Mouse (Mus musculus) midbrain, embryonic 11.5 days (tissue): ENCODE results near the gene Pknox2. TPM values are rescaled to one million over a fixed set of nuclear protein-coding genes. Genes with fewer than 3 reads are reported as not detected.

ENCODE experiments used
- ATAC-seq: fragments of 200-750 bp; cut with Nextera tagmentation; 2 replicates; pipeline ENCODE4 v1.8.0; 2017; ENCODE audit warnings: moderate TSS enrichment, moderate library complexity; ENCODE audit not compliant: low FRiP score
- DNase-seq: peaks from one replicate; pipeline ENCODE4 v3.0.0; 2015; ENCODE audit warnings: low spot score; ENCODE audit errors: missing footprints
- H3K27ac ChIP-seq: fragments of 300-500 bp; sonication (generic); 2 replicates; pipeline ENCODE4 v1.5.1; 2014; ENCODE audit warnings: low read depth, low read length
- H3K27me3 ChIP-seq: fragments of 300-500 bp; sonication (generic); 2 replicates; pipeline ENCODE4 v1.6.1; 2014; ENCODE audit warnings: mild to moderate bottlenecking, low read length, moderate library complexity, mixed read lengths; ENCODE audit not compliant: control insufficient read depth, insufficient read depth
- H3K36me3 ChIP-seq: fragments of 300-500 bp; sonication (generic); 2 replicates; pipeline ENCODE4 v1.6.1; 2014; ENCODE audit warnings: mild to moderate bottlenecking, low read length, moderate library complexity, mixed read lengths; ENCODE audit not compliant: control insufficient read depth, insufficient read depth
- H3K4me1 ChIP-seq: fragments of 300-500 bp; sonication (generic); 2 replicates; pipeline ENCODE4 v1.6.1; 2014; ENCODE audit warnings: low read length; ENCODE audit not compliant: control insufficient read depth, insufficient read depth
- H3K4me2 ChIP-seq: fragments of 300-500 bp; sonication (generic); 2 replicates; pipeline ENCODE4 v1.6.1; 2014; ENCODE audit warnings: mild to moderate bottlenecking, moderate library complexity
- H3K4me3 ChIP-seq: fragments of 300-500 bp; sonication (generic); 2 replicates; pipeline ENCODE4 v1.5.1; 2014; ENCODE audit warnings: low read depth, low read length
- H3K9ac ChIP-seq: fragments of 300-500 bp; sonication (generic); 2 replicates; pipeline ENCODE4 v1.6.1; 2014; ENCODE audit warnings: low read length
- H3K9me3 ChIP-seq: fragments of 300-500 bp; sonication (generic); 2 replicates; pipeline ENCODE4 v1.6.1; 2016; ENCODE audit warnings: low read length; ENCODE audit not compliant: control insufficient read depth
- WGBS: fragments of 180-500 bp; shearing (Covaris S2); extraction: QIAGEN DNeasy Blood & Tissue Kit; methylation state at CpG from one replicate; pipeline ENCODE4 v1.1.7; 2014; 5-methylcytosine and 5-hydroxymethylcytosine counted together
- polyA plus RNA-seq: library from polyadenylated mRNA; unstranded; fragments of >200 nt; fragmentation: Nextera tagmentation; extraction: Ambion mirVana; gene quantifications from 2 replicates; pipeline ENCODE4 v1.2.1, GENCODE M21; 2014

The Pknox2 gene
- polyA plus RNA-seq, 1 experiment from 2014 or later: 20.2 TPM

GRCm38 (mm10) chr9:36876313-36876712 lies 270.9 kb downstream of the Pknox2 start:
- no peak overlapping the region for H3K4me3 ChIP-seq
- 90% methylated on average over 5 of the region's 5 CpGs for WGBS

GRCm38 (mm10) chr9:36873796-36874195 lies 273.4 kb downstream of the Pknox2 start:
- ATAC-seq (no peak), DNase-seq (no peak)
- Histone ChIP-seq H3K4me2 (no peak overlapping the region), H3K27ac (no peak overlapping the region), H3K9me3 (no peaks in the 10 kb centered on the region), H3K27me3 (no peaks in the 10 kb centered on the region), H3K36me3 (peaks cover 21% of the 10 kb centered on the region), H3K4me1 (no peaks in the 10 kb centered on the region), H3K9ac (no peak overlapping the region), H3K4me3 (no peak overlapping the region)
- 89% methylated on average over 2 of the region's 2 CpGs for WGBS

More at GRCm38 (mm10) chr9:36876313-36876712, 270.9 kb downstream of the Pknox2 start:
- DNase-seq (no peak), ATAC-seq (no peak)
- peaks cover 24% of the 10 kb centered on the region; the same call in 1 of the 2 replicates for H3K36me3 ChIP-seq
- no peaks in the 10 kb centered on the region for H3K9me3 ChIP-seq
- H3K27me3 ChIP-seq: no peaks in the 10 kb centered on the region
- no peak overlapping the region for H3K4me2 ChIP-seq
- H3K9ac ChIP-seq: no peak overlapping the region
- H3K4me1 ChIP-seq: peaks cover 1% of the 10 kb centered on the region; the same call in 1 of the 2 replicates
- H3K27ac ChIP-seq: no peak overlapping the region

- DNase-seq (no peak), ATAC-seq (no peak)
- H3K4me3 ChIP-seq: no peak overlapping the region
- no peaks in the 10 kb centered on the region for H3K4me1 ChIP-seq
- H3K9me3 ChIP-seq: no peaks in the 10 kb centered on the region
- 60% methylated on average over 1 of the region's 1 CpGs for WGBS
- no peaks in the 10 kb centered on the region for H3K27me3 ChIP-seq
- H3K27ac ChIP-seq: no peak overlapping the region
- peaks cover 25% of the 10 kb centered on the region for H3K36me3 ChIP-seq
- no peak overlapping the region for H3K9ac ChIP-seq
- H3K4me2 ChIP-seq: no peak overlapping the region
Observed at GRCm38 (mm10) chr9:36870263-36870662, 276.9 kb downstream of the Pknox2 start.

- H3K9ac ChIP-seq: no peak overlapping the region
- DNase-seq (no peak), ATAC-seq (no peak)
- no peak overlapping the region for H3K27ac ChIP-seq
- WGBS: 88% methylated on average over 6 of the region's 6 CpGs
- no peaks in the 10 kb centered on the region for H3K27me3 ChIP-seq
- no peaks in the 10 kb centered on the region for H3K4me1 ChIP-seq
- no peak overlapping the region for H3K4me2 ChIP-seq
- H3K4me3 ChIP-seq: no peak overlapping the region
- H3K9me3 ChIP-seq: no peaks in the 10 kb centered on the region
- H3K36me3 ChIP-seq: peaks cover 22% of the 10 kb centered on the region
Observed at GRCm38 (mm10) chr9:36868662-36869061, 278.5 kb downstream of the Pknox2 start.

GRCm38 (mm10) chr9:36864862-36865813 lies 282.1 kb downstream of the Pknox2 start:
- ATAC-seq (no peak), DNase-seq (no peak)
- Histone ChIP-seq H3K4me2 (no peak overlapping the region), H3K4me3 (no peak overlapping the region), H3K36me3 (peaks cover 21% of the 10 kb centered on the region), H3K4me1 (no peaks in the 10 kb centered on the region), H3K27ac (no peak overlapping the region), H3K9me3 (no peaks in the 10 kb centered on the region), H3K9ac (no peak overlapping the region), H3K27me3 (no peaks in the 10 kb centered on the region)
- 49% methylated on average over 4 of the region's 4 CpGs for WGBS

- Histone ChIP-seq H3K27me3 (no peaks in the 10 kb centered on the region), H3K36me3 (peaks cover 18% of the 10 kb centered on the region), H3K27ac (no peak overlapping the region), H3K4me2 (no peak overlapping the region), H3K4me3 (no peak overlapping the region), H3K9ac (no peak overlapping the region), H3K9me3 (no peaks in the 10 kb centered on the region), H3K4me1 (no peaks in the 10 kb centered on the region)
- DNase-seq (no peak), ATAC-seq (no peak)
- WGBS: 76% methylated on average over 3 of the region's 3 CpGs
Observed at GRCm38 (mm10) chr9:36863694-36864093, 283.5 kb downstream of the Pknox2 start.

GRCm38 (mm10) chr9:36862576-36862975 lies 284.6 kb downstream of the Pknox2 start:
- DNase-seq (no peak), ATAC-seq (no peak)
- H3K36me3 ChIP-seq: peaks cover 12% of the 10 kb centered on the region
- 86% methylated on average over 2 of the region's 2 CpGs for WGBS
- no peak overlapping the region for H3K4me2 ChIP-seq
- H3K4me3 ChIP-seq: no peak overlapping the region
- no peak overlapping the region for H3K27ac ChIP-seq
- peaks cover 4% of the 10 kb centered on the region; the same call in 1 of the 2 replicates for H3K4me1 ChIP-seq
- no peaks in the 10 kb centered on the region for H3K9me3 ChIP-seq
- H3K9ac ChIP-seq: no peak overlapping the region
- H3K27me3 ChIP-seq: no peaks in the 10 kb centered on the region

- no peak overlapping the region for H3K27ac ChIP-seq
- ATAC-seq (no peak), DNase-seq (no peak)
- WGBS: 29% methylated on average over 4 of the region's 4 CpGs
- H3K4me3 ChIP-seq: no peak overlapping the region
- no peaks in the 10 kb centered on the region for H3K9me3 ChIP-seq
- no peak overlapping the region for H3K4me2 ChIP-seq
- peaks cover 7% of the 10 kb centered on the region for H3K36me3 ChIP-seq
- H3K4me1 ChIP-seq: peaks cover 10% of the 10 kb centered on the region; the same call in 1 of the 2 replicates
- H3K9ac ChIP-seq: no peak overlapping the region
- H3K27me3 ChIP-seq: no peaks in the 10 kb centered on the region
Observed at GRCm38 (mm10) chr9:36858677-36859076, 288.5 kb downstream of the Pknox2 start.

- WGBS: 9% methylated on average over 8 of the region's 8 CpGs
- DNase-seq: no peak
Observed at GRCm38 (mm10) chr9:36857476-36858117, 289.6 kb downstream of the Pknox2 start.

More at GRCm38 (mm10) chr9:36857476-36858117, 289.6 kb downstream of the Pknox2 start:
- Histone ChIP-seq H3K27me3 (no peaks in the 10 kb centered on the region), H3K36me3 (peaks cover 7% of the 10 kb centered on the region), H3K27ac (no peak overlapping the region), H3K4me3 (no peak overlapping the region), H3K9me3 (no peaks in the 10 kb centered on the region), H3K4me1 (peaks cover 10% of the 10 kb centered on the region; the same call in 1 of the 2 replicates), H3K9ac (no peak overlapping the region), H3K4me2 (no peak overlapping the region)
- ATAC-seq: peak; percentile 35; the same call in 1 of the 2 replicates
